Mouse (Mus musculus): ENCODE results near the gene Foxp3. TPM values are rescaled to one million over a fixed set of nuclear protein-coding genes. Genes with fewer than 3 reads are reported as not detected.

The Foxp3 gene
- polyA plus RNA-seq, 1 experiment: 0.06 TPM

- TF ChIP-seq CEBPB (IDR thresholded peaks at IDR 0.05; ENCODE audit: insufficient read depth, poor library complexity, severe bottlenecking): no peak
- TF ChIP-seq USF1 (IDR thresholded peaks at IDR 0.05; ENCODE audit: low read depth): no peak
- Histone ChIP-seq H3K4me2 (ENCODE audit: low read depth) (no peak overlapping the region), H3K36me3 (ENCODE audit: control insufficient read depth, insufficient read depth) (no peaks in the 10 kb centered on the region), H3ac (ENCODE audit: control insufficient read depth, insufficient read length) (no peak overlapping the region), H3K4me3 (no peak overlapping the region), H3K79me2 (ENCODE audit: control insufficient read depth, insufficient read depth) (no peaks in the 10 kb centered on the region), H3K27me3 (ENCODE audit: control insufficient read depth, insufficient read depth, insufficient read length) (peaks cover 12% of the 10 kb centered on the region)
These were observed 44.6 kb downstream of the Foxp3 start for GRCm38 (mm10) chrX:7617889-7618551.

GRCm38 (mm10) chrX:7632560-7632959 is 59.1 kb downstream of the Foxp3 start:
- H3K4me3 ChIP-seq: no peak overlapping the region
- H3K79me2 ChIP-seq (ENCODE audit: control insufficient read depth, insufficient read depth): no peaks in the 10 kb centered on the region
- TF ChIP-seq REST (IDR thresholded peaks at IDR 0.05; ENCODE audit: insufficient read depth, insufficient read length) (no peak), TCF3 (IDR thresholded peaks at IDR 0.05; ENCODE audit: insufficient read length, low read depth) (no peak), CEBPB (IDR thresholded peaks at IDR 0.05; ENCODE audit: insufficient read depth, poor library complexity, severe bottlenecking) (no peak), TCF12 (IDR thresholded peaks at IDR 0.05; ENCODE audit: insufficient read depth, poor library complexity, severe bottlenecking) (no peak), POLR2AphosphoS2 (IDR thresholded peaks at IDR 0.05; ENCODE audit: insufficient read length, low read depth) (no peak), MYOD1 (IDR thresholded peaks at IDR 0.05; ENCODE audit: control insufficient read depth in 1 of 3, insufficient read length in 2 of 3, low read depth in 2 of 3) (no peak), POLR2A (IDR thresholded peaks at IDR 0.05; ENCODE audit: insufficient read length, low read depth) (no peak), E2F4 (IDR thresholded peaks at IDR 0.05; ENCODE audit: insufficient read depth) (no peak), SRF (IDR thresholded peaks at IDR 0.05; ENCODE audit: control insufficient read depth, insufficient read length, low read depth) (no peak), MYOG (IDR thresholded peaks at IDR 0.05; ENCODE audit: control insufficient read depth in 1 of 3, insufficient read depth in 1 of 3, insufficient read length in 2 of 3, low read depth in 2 of 3) (no peak), MAX (IDR thresholded peaks at IDR 0.05; ENCODE audit: low read depth) (no peak), USF1 (IDR thresholded peaks at IDR 0.05; ENCODE audit: low read depth) (no peak)
- no peak overlapping the region for H3ac ChIP-seq (ENCODE audit: control insufficient read depth, insufficient read length)
- peaks cover 12% of the 10 kb centered on the region for H3K27me3 ChIP-seq (ENCODE audit: control insufficient read depth, insufficient read depth, insufficient read length)
- H3K4me2 ChIP-seq (ENCODE audit: low read depth): no peak overlapping the region
- no peaks in the 10 kb centered on the region for H3K36me3 ChIP-seq (ENCODE audit: control insufficient read depth, insufficient read depth)

GRCm38 (mm10) chrX:7635101-7635500 is 61.7 kb downstream of the Foxp3 start:
- Histone ChIP-seq H3K4me3 (no peak overlapping the region), H3K36me3 (ENCODE audit: control insufficient read depth, insufficient read depth) (no peaks in the 10 kb centered on the region), H3K79me2 (ENCODE audit: control insufficient read depth, insufficient read depth) (no peaks in the 10 kb centered on the region), H3K27me3 (ENCODE audit: control insufficient read depth, insufficient read depth, insufficient read length) (peaks cover 12% of the 10 kb centered on the region), H3ac (ENCODE audit: control insufficient read depth, insufficient read length) (no peak overlapping the region), H3K4me2 (ENCODE audit: low read depth) (no peak overlapping the region)
- no peak for TF ChIP-seq REST (IDR thresholded peaks at IDR 0.05; ENCODE audit: insufficient read depth, insufficient read length)
- TF ChIP-seq POLR2AphosphoS2 (IDR thresholded peaks at IDR 0.05; ENCODE audit: insufficient read length, low read depth): no peak
- no peak for TF ChIP-seq SRF (IDR thresholded peaks at IDR 0.05; ENCODE audit: control insufficient read depth, insufficient read length, low read depth)
- no peak for TF ChIP-seq E2F4 (IDR thresholded peaks at IDR 0.05; ENCODE audit: insufficient read depth)
- no peak for TF ChIP-seq TCF12 (IDR thresholded peaks at IDR 0.05; ENCODE audit: insufficient read depth, poor library complexity, severe bottlenecking)
- no peak for TF ChIP-seq MAX (IDR thresholded peaks at IDR 0.05; ENCODE audit: low read depth)
- no peak for TF ChIP-seq MYOG (IDR thresholded peaks at IDR 0.05; ENCODE audit: control insufficient read depth in 1 of 3, insufficient read depth in 1 of 3, insufficient read length in 2 of 3, low read depth in 2 of 3)
- no peak for TF ChIP-seq POLR2A (IDR thresholded peaks at IDR 0.05; ENCODE audit: insufficient read length, low read depth)
- no peak for TF ChIP-seq CEBPB (IDR thresholded peaks at IDR 0.05; ENCODE audit: insufficient read depth, poor library complexity, severe bottlenecking)
- no peak for TF ChIP-seq USF1 (IDR thresholded peaks at IDR 0.05; ENCODE audit: low read depth)
- no peak for TF ChIP-seq MYOD1 (IDR thresholded peaks at IDR 0.05; ENCODE audit: control insufficient read depth in 1 of 3, insufficient read length in 2 of 3, low read depth in 2 of 3)
- TF ChIP-seq TCF3 (IDR thresholded peaks at IDR 0.05; ENCODE audit: insufficient read length, low read depth): no peak

- Histone ChIP-seq H3K79me2 (ENCODE audit: control insufficient read depth, insufficient read depth) (no peaks in the 10 kb centered on the region), H3ac (ENCODE audit: control insufficient read depth, insufficient read length) (no peak within 1 kb of the TSS), H3K4me3 (no peak within 1 kb of the TSS), H3K36me3 (ENCODE audit: control insufficient read depth, insufficient read depth) (no peaks in the 10 kb centered on the region), H3K27me3 (ENCODE audit: control insufficient read depth, insufficient read depth, insufficient read length) (no peaks in the 10 kb centered on the region), H3K4me2 (ENCODE audit: low read depth) (peak within 1 kb of the TSS; percentile 46)
- TF ChIP-seq POLR2AphosphoS2 (IDR thresholded peaks at IDR 0.05; ENCODE audit: insufficient read length, low read depth) (no peak), CEBPB (IDR thresholded peaks at IDR 0.05; ENCODE audit: insufficient read depth, poor library complexity, severe bottlenecking) (no peak), REST (IDR thresholded peaks at IDR 0.05; ENCODE audit: insufficient read depth, insufficient read length) (peak; percentile 91), USF1 (IDR thresholded peaks at IDR 0.05; ENCODE audit: low read depth) (no peak), TCF3 (IDR thresholded peaks at IDR 0.05; ENCODE audit: insufficient read length, low read depth) (no peak), SRF (IDR thresholded peaks at IDR 0.05; ENCODE audit: control insufficient read depth, insufficient read length, low read depth) (no peak)
These were observed 65.1 kb downstream of the Foxp3 start, which contains the start of gene Syp for GRCm38 (mm10) chrX:7638401-7639091. Syp (plus strand) TSS chrX:7638471.
